Mouse (Mus musculus): ENCODE measurements around the gene Grin2b. TPM values are rescaled to one million over a fixed set of nuclear protein-coding genes. Genes with fewer than 3 reads are reported as not detected.

Grin2b gene
- polyA plus RNA-seq, 1 experiment from 2014 or later: 9.5 TPM

DNA sequence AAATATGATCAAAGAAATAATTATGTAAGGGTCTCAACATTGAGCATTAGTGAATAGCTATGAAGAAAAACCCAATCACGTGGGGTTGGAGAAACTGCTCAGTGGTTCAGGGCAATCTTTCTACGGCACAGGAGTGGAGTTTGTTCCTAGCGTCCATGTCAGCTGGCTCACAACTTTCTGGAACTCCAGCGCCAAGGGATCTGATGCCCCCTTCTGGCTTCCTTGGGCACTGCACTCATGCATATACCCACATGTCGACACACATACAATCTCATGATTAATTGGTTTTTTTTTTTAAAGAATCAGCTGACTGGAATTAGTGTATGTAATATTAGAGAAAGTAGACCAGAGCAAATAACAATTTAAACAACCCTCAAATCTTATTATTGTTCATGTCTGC lies 258.7 kb downstream of the Grin2b start:
- Histone ChIP-seq H3K27ac (no peak overlapping the region), H3K4me3 (replicated peaks) (no peak overlapping the region), H3K27me3 (no peaks in the 10 kb centered on the region), H3K4me2 (no peak overlapping the region), H3K9me3 (no peaks in the 10 kb centered on the region), H3K36me3 (replicated peaks) (no peaks in the 10 kb centered on the region), H3K9ac (no peak overlapping the region), H3K4me1 (peaks cover 5% of the 10 kb centered on the region; the same call in 1 of the 2 replicates)
- WGBS: 92% methylated on average over 5 of the region's 5 CpGs
- no peak for ATAC-seq (ENCODE audit: low FRiP score)

DNA sequence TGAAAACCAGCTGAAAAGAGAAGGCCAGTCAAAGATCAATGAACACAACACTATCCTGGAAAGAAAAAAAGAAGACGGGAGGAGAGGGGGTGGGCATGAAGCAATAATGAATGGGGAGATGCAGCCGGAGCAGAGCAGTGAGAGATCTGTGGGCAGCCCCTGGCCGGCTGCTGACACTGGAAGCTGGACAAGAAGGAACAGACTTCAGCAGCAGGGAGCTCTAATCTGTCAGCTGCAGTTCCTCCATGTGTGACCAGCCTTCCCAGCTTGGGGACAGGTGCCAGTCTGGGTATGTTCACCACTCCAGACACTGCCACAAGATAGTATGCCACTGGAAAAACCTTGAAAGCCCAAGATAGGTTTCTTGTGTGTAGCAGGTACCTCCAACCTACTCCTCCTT lies 261.2 kb downstream of the Grin2b start:
- Histone ChIP-seq H3K4me1 (peaks cover 6% of the 10 kb centered on the region), H3K4me2 (no peak overlapping the region), H3K27me3 (0 out of 2 replicates have a peak, but pooled peaks cover 6% of the 10 kb centered on the region), H3K4me3 (replicated peaks) (no peak overlapping the region), H3K9me3 (no peaks in the 10 kb centered on the region), H3K27ac (no peak overlapping the region), H3K9ac (no peak overlapping the region), H3K36me3 (replicated peaks) (no peaks in the 10 kb centered on the region)
- no peak for ATAC-seq (ENCODE audit: low FRiP score)
- 59% methylated on average over 3 of the region's 3 CpGs for WGBS

DNA sequence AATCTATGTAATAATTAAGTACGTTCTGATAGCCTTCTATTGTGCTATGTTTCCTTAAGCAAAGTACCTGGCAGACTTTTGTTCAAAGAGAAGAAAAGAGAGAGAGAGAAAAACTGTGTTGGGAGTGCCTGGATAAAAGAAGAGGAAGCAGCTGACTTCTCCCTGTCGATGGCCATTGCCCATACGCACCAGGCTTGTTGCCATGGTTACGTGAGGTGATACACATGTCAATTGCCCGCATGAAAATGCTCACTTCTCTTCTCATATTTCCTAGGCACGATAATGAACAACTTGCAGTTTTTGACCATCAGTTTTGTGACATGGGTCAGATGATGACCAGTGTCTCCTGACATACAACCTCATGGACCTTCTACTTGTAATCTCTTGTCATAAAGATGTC lies 262.2 kb downstream of the Grin2b start:
- no peak overlapping the region for H3K4me2 ChIP-seq
- 83% methylated on average over 6 of the region's 6 CpGs for WGBS
- no peak overlapping the region for H3K9ac ChIP-seq
- no peak overlapping the region for H3K27ac ChIP-seq
- H3K4me1 ChIP-seq: peaks cover 6% of the 10 kb centered on the region
- no peak for ATAC-seq (ENCODE audit: low FRiP score)
- no peak overlapping the region for H3K4me3 ChIP-seq (replicated peaks)
- no peaks in the 10 kb centered on the region for H3K9me3 ChIP-seq
- 0 out of 2 replicates have a peak, but pooled peaks cover 6% of the 10 kb centered on the region for H3K27me3 ChIP-seq
- no peaks in the 10 kb centered on the region for H3K36me3 ChIP-seq (replicated peaks)

DNA sequence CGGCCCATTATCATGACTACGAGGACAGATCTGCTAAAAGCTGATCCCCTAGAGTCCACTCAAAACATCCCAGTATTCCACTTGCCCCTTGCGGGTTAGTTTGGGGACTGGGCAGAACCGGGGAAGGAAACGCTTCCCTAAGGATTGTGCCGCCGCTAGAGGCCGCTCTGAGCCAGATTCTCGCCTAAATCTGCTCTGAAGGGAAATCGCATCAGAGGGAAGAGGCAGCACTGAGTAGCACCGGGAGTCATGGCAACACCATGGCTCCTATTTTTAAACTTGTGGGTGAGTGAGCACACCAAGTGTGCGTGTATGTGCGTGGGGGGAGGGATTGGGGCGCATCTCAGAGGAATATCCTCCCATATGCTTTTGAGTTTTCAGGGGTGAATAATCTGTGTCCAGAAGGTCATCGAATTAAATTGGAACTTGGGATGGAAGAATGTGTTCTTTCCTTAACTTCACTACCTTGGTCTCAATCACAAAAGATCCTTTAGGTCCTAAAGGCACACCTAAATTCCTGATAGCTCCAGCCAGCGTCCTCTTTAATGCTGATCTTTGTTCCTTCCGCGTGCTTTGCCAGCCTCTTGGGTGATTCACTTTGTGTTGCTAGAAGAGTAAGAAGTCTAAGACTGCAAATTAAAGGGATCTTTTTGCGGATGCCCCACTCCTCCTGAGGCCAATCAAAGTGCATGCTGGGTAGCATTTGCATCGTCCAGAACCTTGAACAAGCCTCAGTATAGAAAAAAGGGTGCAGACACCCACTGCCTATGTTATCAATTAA lies 265.6 kb downstream of the Grin2b start:
- H3K4me3 ChIP-seq (replicated peaks): no peak overlapping the region
- 0 out of 2 replicates have a peak, but pooled peaks cover 6% of the 10 kb centered on the region for H3K27me3 ChIP-seq
- H3K36me3 ChIP-seq (replicated peaks): no peaks in the 10 kb centered on the region
- H3K9me3 ChIP-seq: no peaks in the 10 kb centered on the region
- H3K4me1 ChIP-seq: peaks cover 6% of the 10 kb centered on the region
- no peak overlapping the region for H3K9ac ChIP-seq
- no peak overlapping the region for H3K27ac ChIP-seq
- WGBS: 23% methylated on average over 20 of the region's 20 CpGs
- no peak overlapping the region for H3K4me2 ChIP-seq
- peak; percentile 90 for ATAC-seq (ENCODE audit: low FRiP score)

DNA sequence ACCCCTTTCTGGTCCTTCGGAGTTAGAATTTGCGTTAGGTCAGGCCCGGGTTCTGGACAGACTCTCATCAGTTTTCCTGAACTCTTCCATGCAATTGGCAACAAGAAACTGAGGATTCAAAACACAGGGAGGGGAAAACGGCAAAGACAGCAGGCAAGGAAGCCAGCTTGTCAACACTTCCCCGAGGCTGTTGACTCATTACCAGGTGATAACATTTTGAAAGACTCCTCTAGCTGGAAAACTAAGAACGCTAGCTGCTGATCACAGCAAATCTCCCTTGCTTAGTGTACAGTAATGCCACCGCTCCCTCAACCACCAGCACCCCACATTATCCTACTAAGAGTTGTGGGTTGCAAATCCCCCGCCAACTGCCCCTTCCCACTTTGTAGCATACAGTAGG lies 266.2 kb downstream of the Grin2b start:
- Histone ChIP-seq H3K9ac (no peak overlapping the region), H3K36me3 (replicated peaks) (no peaks in the 10 kb centered on the region), H3K9me3 (no peaks in the 10 kb centered on the region), H3K27me3 (0 out of 2 replicates have a peak, but pooled peaks cover 6% of the 10 kb centered on the region), H3K27ac (no peak overlapping the region), H3K4me3 (replicated peaks) (no peak overlapping the region), H3K4me2 (no peak overlapping the region), H3K4me1 (peaks cover 6% of the 10 kb centered on the region)
- ATAC-seq (ENCODE audit: low FRiP score): no peak
- 70% methylated on average over 8 of the region's 8 CpGs for WGBS

DNA sequence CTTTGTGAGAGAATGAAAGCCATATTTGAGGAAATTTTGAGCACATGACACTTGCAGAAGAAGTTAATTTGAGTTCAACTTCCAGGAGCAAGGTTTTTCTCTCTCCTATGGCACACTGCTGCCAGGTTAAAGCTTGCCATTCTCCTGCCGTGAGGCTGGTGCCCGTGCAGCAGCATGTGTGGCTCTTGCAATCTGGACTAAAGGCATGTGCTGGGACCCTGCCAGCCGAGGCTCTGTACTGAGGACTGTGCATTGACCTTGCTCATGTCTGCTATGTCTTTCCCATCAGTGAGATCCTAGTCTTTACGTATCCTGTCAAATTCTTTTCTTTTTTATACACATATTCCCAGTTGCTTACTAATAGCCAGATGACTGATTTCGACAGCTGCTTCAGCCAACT lies 268.9 kb downstream of the Grin2b start:
- Histone ChIP-seq H3K4me1 (peaks cover 6% of the 10 kb centered on the region), H3K27ac (no peak overlapping the region), H3K36me3 (replicated peaks) (no peaks in the 10 kb centered on the region), H3K27me3 (0 out of 2 replicates have a peak, but pooled peaks cover 6% of the 10 kb centered on the region), H3K9me3 (no peaks in the 10 kb centered on the region), H3K4me3 (replicated peaks) (no peak overlapping the region), H3K4me2 (no peak overlapping the region), H3K9ac (no peak overlapping the region)
- ATAC-seq (ENCODE audit: low FRiP score): no peak
- WGBS: 90% methylated on average over 5 of the region's 5 CpGs

DNA sequence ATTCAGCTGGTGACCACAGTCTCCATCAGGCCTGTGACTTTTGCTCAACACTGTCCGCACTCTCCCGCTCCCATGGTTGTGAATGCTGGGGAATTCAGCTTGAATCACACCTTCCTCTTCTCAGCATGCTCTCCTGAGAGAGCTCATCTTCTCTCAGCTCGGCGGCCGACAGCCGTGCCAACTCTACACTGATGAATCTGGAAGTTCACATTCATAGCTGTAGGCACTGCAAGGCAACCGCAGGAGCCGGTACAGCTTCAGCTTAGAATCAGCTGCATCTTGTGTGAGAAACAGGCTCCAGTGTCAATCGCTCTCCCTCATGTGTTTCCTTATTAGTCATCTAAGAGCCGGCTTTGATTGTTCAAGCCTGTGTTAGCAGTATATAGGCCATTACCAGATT lies 272.9 kb downstream of the Grin2b start:
- no peak overlapping the region for H3K9ac ChIP-seq
- H3K9me3 ChIP-seq: no peaks in the 10 kb centered on the region
- H3K4me3 ChIP-seq (replicated peaks): no peak overlapping the region
- no peaks in the 10 kb centered on the region for H3K4me1 ChIP-seq
- H3K4me2 ChIP-seq: no peak overlapping the region
- 92% methylated on average over 10 of the region's 10 CpGs for WGBS
- ATAC-seq (ENCODE audit: low FRiP score): no peak
- H3K36me3 ChIP-seq (replicated peaks): no peaks in the 10 kb centered on the region
- H3K27me3 ChIP-seq: no peaks in the 10 kb centered on the region
- H3K27ac ChIP-seq: no peak overlapping the region

DNA sequence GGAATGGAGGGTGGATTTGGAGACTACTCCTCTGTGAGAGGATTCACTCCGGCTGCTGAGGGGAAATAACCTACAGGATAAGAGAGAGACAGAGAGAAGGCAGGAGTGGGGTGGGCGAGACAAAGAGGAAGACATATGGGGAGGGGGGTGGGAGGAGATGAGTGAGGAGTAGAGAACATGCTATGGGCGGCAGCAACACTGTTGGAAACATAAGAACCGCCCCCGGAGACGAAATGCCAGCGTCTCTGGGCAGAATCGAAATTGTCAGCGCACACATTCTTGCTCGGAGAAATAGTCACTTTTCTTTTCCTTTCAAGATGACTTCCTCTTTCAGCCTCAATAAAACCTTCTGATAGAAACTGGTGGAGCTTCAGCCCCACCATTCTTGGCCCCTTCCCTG lies 274.1 kb downstream of the Grin2b start:
- Histone ChIP-seq H3K36me3 (replicated peaks) (no peaks in the 10 kb centered on the region), H3K4me2 (no peak overlapping the region), H3K9ac (no peak overlapping the region), H3K9me3 (no peaks in the 10 kb centered on the region), H3K4me3 (replicated peaks) (no peak overlapping the region), H3K27ac (no peak overlapping the region), H3K27me3 (no peaks in the 10 kb centered on the region), H3K4me1 (no peaks in the 10 kb centered on the region)
- 84% methylated on average over 10 of the region's 10 CpGs for WGBS
- no peak for ATAC-seq (ENCODE audit: low FRiP score)

DNA sequence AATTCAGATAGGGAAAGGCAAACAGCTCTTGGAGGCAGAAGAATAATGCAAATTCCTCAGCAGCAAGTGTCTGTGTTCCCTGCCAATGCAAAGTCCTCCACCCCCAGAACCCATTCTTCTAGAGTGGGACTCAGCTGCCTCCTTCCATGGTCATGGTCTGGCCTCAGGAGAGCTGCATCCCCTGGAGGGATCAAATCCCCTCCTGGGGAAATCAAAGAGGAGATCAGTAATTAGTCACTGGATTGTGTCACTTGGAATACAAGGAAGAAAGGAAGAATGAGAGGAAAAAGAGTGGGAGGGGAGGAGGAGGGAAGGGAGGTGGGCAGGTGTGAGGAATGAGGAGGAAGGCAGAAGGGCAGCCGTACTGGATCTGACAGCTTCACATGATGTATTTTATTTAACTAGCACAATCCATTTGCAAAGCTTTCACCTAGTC lies 278.5 kb downstream of the Grin2b start:
- Histone ChIP-seq H3K4me3 (replicated peaks) (no peak overlapping the region), H3K36me3 (replicated peaks) (no peaks in the 10 kb centered on the region), H3K4me2 (no peak overlapping the region), H3K9ac (no peak overlapping the region), H3K9me3 (no peaks in the 10 kb centered on the region), H3K27me3 (no peaks in the 10 kb centered on the region), H3K4me1 (no peaks in the 10 kb centered on the region), H3K27ac (no peak overlapping the region)
- 63% methylated on average over 1 of the region's 1 CpGs for WGBS
- no peak for ATAC-seq (ENCODE audit: low FRiP score)

DNA sequence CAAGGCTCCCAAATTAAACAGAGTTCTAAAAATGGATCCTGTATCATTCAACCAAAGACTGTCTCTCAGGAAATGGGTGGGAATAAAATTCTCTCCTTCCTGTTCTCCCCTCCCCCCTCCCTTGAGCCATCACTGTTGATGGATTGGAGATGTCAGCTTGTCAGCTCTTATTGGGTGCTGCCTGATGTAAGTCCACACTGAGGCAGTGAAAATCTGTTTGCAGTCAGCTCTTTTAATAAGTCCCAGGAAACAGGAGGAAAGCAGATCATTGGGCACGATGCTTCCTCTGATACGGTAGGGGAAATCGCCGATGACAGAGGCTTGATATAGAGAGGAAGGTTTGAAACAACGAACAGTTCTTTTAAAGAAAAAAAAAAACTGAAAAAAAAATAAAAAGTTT lies 290.7 kb downstream of the Grin2b start:
- no peak overlapping the region for H3K9ac ChIP-seq
- H3K9me3 ChIP-seq: no peaks in the 10 kb centered on the region
- no peaks in the 10 kb centered on the region for H3K36me3 ChIP-seq (replicated peaks)
- H3K27me3 ChIP-seq: no peaks in the 10 kb centered on the region
- no peak for ATAC-seq (ENCODE audit: low FRiP score)
- no peak overlapping the region for H3K4me2 ChIP-seq
- no peak overlapping the region for H3K4me3 ChIP-seq (replicated peaks)
- no peak overlapping the region for H3K27ac ChIP-seq
- WGBS: 69% methylated on average over 5 of the region's 5 CpGs
- H3K4me1 ChIP-seq: no peaks in the 10 kb centered on the region

DNA sequence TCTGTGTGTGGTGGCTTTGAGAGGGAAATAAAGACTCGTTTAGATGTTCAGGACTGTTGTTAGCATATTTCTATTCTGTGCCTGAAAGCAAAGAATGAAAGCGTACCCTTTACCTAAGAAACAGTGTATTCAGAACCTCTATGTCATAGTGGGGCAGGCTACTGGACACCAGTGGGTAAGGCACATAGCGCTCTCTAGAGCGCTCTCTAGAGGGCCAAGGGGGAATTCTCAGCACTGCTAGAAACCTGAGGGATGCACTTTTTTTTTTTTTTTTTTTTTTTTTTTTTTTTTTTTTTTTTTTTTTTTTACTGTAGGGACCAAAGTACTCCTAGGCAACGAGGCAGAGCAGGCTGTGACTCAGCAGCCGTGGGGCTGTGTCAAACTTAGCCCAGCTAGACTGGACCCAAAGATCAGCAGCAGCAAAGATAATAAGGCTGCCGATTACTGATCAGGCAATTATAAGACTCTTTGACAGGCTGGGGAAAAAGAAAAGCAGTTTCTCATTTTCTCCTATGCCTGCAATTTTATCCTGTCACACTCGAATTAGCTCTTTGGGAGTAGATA lies 297.1 kb downstream of the Grin2b start:
- Histone ChIP-seq H3K4me3 (replicated peaks) (no peak overlapping the region), H3K9me3 (no peaks in the 10 kb centered on the region), H3K9ac (no peak overlapping the region), H3K27ac (no peak overlapping the region), H3K4me2 (no peak overlapping the region), H3K27me3 (no peaks in the 10 kb centered on the region), H3K36me3 (replicated peaks) (no peaks in the 10 kb centered on the region), H3K4me1 (no peaks in the 10 kb centered on the region)
- ATAC-seq (ENCODE audit: low FRiP score): no peak
- WGBS: 67% methylated on average over 8 of the region's 8 CpGs

DNA sequence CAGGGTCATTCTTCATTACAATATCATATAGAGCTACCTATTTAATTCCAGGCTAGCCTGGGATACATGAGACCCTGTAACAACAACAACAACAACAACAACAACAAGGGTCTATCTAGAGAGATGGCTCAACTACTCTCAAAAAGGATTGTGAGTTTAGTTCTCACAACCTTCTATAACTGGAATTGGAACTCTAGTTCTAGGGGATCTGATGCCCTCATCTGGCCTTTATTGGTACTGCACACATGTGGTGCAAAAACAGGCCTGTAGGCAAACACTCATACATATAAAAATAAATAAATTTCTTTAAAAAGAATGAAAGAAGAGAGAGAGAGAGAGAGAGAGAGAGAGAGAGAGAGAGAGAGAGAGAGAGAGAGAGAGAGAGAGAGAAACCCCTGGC lies 298.7 kb downstream of the Grin2b start:
- no peak for ATAC-seq (ENCODE audit: low FRiP score)
- Histone ChIP-seq H3K27ac (no peak overlapping the region), H3K9me3 (no peaks in the 10 kb centered on the region), H3K27me3 (no peaks in the 10 kb centered on the region), H3K4me1 (no peaks in the 10 kb centered on the region), H3K4me3 (replicated peaks) (no peak overlapping the region), H3K9ac (no peak overlapping the region), H3K4me2 (no peak overlapping the region), H3K36me3 (replicated peaks) (no peaks in the 10 kb centered on the region)

DNA sequence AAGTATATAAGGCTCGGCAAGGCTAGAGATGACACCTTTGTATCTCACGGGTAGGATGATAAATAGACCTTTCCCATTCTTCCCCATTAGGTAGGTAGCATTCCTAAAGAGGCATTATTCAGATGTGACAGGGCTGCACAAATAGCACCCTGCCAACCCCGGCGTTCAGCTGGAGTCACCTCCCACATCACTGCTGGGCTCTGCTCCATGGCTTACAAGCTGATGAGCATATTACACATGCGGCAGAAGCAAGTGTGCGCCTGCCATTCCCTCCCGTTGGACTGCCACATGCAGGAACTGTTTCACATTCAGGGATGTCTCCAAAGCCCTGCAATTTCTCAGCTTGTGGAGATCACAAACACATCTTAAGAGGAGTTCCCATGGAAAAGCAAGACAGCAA lies 307.5 kb downstream of the Grin2b start:
- 89% methylated on average over 7 of the region's 7 CpGs for WGBS
- no peak for ATAC-seq (ENCODE audit: low FRiP score)
- H3K9ac ChIP-seq: no peak overlapping the region
- H3K4me3 ChIP-seq (replicated peaks): no peak overlapping the region
- H3K27me3 ChIP-seq: no peaks in the 10 kb centered on the region
- H3K4me2 ChIP-seq: no peak overlapping the region
- no peak overlapping the region for H3K27ac ChIP-seq
- no peaks in the 10 kb centered on the region for H3K9me3 ChIP-seq
- no peaks in the 10 kb centered on the region for H3K36me3 ChIP-seq (replicated peaks)
- no peaks in the 10 kb centered on the region for H3K4me1 ChIP-seq

All from forebrain, embryonic 12.5 days (tissue).